Mouse (Mus musculus): Measurements from ENCODE around the gene Pmepa1.

- TF ChIP-seq CTCF (IDR thresholded peaks at IDR 0.05; ENCODE audit: low read depth, low read length) (no peak), GATA1 (IDR thresholded peaks at IDR 0.05; ENCODE audit: borderline replicate concordance, low read length) (no peak)
These were observed 26.4 kb downstream of the Pmepa1 start for GRCm38 (mm10) chr2:173249965-173250364.
